Mouse (Mus musculus): ENCODE data around the gene Lmod2.

DNA sequence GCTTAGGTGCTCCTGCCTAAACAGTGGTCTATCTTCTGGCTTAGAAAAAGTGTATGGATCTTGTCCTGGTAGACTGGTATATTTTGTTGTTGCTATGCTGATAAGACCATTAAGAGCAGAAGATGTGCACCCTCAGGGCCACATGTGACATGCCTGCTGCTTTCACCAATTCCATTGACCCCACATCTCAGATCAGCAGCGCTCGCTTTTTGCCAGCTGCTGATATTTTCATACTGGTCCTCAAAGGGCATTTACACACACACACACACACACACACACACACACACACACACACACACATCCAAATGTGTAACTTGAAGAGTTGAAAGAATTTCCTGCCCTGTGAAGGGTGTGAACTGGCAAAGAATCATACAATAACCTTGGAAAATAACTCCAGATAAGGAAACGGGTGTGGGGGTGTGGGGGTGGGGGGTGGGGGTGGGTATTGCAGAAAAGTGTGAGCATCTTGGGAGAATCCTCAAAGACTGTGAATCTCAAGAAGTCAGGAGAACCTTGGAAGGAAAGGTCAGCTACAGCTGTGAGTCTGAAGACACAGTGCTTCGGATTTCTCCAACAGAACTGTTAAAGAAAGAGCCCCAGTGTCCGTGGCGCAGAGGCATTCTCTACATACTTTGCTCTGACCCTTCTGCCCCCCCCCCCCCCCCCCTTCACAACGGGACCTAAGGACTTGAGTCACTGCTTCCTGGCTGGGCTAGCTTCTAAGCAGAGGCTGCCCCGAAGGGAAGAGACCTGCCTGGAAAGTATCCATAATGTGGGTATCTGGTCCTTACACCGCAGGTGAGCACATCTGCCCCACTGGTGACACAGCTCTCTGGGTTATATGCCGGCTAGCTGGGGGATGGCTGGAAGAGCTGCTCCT lies 11.9 kb upstream of the Lmod2 start:
- TF ChIP-seq FLI1 (IDR thresholded peaks at IDR 0.05; ENCODE audit: low read length) (no peak), GATA1 (IDR thresholded peaks at IDR 0.05; ENCODE audit: borderline replicate concordance, low read length) (no peak)
